Mouse (Mus musculus) leukemia stem cell, adult 10-12 weeks (primary cell): ENCODE data around the gene Nfrkb. TPM values are rescaled to one million over a fixed set of nuclear protein-coding genes. Genes with fewer than 3 reads are reported as not detected.

Experiments
- polyA plus RNA-seq: library from polyadenylated mRNA; stranded (reverse); fragments of >175 nt; gene quantifications from 2 replicates; pipeline ENCODE4 v1.2.3, GENCODE M21; 2012; ENCODE audit warnings: low replicate concordance

Gene Nfrkb
- polyA plus RNA-seq = 1.8 and 23.0 TPM in 2 replicates

DNA sequence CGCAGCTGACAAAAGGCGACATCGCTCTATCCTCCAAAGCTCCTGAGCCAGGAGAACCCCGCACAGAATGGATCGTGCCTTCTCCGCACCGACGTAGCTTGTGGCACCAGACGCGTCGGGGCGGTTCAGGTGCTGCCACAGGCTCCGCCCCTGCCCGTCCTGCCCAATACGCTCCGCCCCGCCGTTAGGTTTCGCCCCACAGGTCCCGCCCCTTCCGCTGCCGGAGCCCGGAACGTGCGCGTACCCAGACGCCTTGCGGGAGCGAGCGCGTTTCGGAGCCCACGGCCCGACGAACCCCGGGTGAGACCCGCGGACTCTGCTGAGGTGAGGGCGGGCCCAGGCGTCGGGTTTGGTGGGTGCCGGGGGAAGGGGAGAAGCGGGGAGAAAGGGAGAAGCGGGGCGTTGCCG is at the start of gene Nfrkb:
Gene Nfrkb, plus strand, starts transcription at position 246 of the 408 bp plus-strand sequence.

DNA sequence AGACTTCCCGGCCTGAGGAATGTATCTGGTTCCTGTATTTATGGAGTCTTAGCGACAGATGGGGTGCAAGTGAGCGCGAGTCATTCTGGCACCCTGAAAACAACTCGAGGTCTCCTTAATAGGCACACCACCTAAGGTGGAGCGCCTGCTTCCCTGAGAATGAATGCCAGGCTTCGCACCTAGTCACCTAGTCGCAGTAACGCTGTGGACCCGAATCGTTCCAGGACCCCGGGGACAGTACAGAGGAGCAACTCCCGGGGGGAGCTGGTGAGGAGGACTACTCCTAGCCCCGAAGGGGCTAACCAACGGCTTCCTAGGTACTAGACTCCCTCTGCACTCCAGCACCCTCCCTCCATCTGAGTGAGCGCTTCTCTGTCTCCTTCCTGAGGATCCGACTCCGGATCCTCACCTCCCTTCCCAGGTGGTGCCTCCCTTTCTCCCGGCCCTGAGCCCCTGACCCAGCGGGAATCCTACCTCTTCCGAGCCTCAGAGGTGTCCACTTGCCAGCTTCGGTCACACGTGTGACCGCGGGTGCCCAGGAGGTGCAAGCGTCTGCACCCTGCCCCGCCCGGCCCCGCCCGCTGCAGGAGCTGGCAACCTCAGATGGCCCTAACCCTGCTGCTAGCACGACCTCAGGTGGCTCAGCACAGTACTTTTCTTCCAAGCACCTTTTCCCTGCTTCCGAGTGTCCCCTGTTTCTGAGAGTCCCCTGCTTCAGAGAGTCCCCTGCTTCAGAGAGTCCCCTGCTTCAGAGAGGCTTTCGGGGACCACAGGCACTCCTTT is 77.9 kb downstream of the Nfrkb start, which contains the start of gene Tmem45b:
Gene Tmem45b, minus strand, starts transcription at position 771 of the 783 bp plus-strand sequence.

Other genes starting within 250 kb of the Nfrkb start
- gene Aplp2, start 174.4 kb upstream of the Nfrkb start, polyA plus RNA-seq = 12.2 and 24.8 TPM in 2 replicates
- 3.4 and 9.3 TPM in 2 replicates for gene Prdm10, start 105.7 kb upstream of the Nfrkb start, polyA plus RNA-seq
- gene Tmem45b, start 78.3 kb downstream of the Nfrkb start, polyA plus RNA-seq = not detected in 2 replicates